Mouse (Mus musculus): Measurements from ENCODE around the gene Tent4a. TPM values are rescaled to one million over a fixed set of nuclear protein-coding genes. Genes with fewer than 3 reads are reported as not detected.

Tent4a gene
- total and polyA plus RNA-seq, 3 experiments: 18.8 to 22.7 (median 18.9) TPM

DNA sequence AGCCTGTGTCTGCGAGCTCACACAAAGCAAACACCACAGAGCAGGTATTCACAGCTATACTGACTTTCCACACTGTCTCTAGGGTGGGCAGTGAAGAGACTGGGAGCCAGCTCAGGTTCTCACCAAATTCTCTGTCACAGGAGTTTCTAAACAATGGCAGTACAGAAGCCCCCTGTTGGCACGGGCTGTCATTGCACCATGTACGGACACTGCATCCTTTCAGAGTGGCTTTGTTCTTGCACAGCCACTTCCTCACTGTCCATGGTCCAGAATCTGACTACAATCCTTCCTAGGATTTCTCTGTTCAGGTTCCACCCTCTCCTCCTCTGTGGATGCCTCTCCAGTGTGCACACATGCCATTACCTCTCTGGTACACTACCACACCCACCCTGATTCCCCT lies 10.6 kb upstream of the Tent4a start:
- no peak for DNase-seq

DNA sequence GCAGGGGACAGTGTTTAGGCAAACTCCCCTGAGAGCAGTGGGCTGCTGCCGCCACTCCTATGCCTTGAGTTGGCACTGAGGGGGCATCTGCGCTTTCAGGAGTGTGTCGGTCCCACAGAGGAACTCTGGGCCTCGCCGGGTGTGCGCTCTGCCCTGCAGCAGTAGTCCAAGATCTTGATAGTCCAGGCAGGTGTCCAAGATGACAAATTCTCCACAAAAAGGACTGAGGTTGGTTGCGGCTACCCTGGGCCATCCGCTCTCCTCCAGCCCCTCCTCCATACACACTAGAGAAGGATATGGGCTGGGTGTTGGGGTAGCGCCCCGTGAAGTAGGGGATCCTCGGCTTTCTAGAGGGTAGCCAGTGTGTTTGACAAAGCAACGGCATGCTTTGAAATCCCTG lies 9.2 kb upstream of the Tent4a start:
- DNase-seq: no peak

DNA sequence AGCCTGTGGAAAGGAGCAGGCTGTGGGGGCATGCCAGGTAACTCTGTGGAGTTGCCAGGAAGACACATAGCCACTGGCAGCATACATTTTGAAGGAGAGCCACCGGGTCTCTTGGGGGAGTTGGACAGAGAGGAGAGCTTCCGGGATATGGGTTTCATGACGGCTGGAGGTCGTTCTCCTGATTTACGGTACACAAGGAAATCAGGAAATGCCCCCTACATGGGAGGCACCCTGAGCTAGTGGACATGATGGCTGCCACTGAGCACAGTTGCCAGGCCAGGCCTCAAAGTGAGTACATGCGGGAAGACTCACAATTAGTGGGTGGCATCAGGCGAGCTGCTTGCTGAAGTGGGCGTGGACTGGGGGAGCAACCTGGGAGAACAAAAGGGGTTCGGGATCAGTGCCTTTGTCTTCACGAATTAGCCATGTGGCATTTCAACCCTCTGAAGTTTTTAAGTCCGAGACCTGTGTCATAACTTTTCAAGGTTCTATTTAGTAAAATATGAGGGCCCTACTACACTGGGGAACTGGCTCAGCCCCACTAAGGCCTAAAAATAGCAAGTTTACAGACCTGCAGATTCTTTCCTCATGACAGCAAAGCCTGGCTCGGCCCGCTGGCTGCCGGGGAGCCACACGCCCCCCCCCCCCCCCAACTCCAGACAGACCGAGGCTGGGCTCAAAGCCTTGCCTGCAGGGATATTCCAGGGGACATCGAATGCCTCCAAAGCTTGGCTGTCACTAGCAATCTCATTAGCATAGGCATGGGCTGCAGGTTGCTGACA lies 8.3 kb upstream of the Tent4a start:
- DNase-seq: no peak

DNA sequence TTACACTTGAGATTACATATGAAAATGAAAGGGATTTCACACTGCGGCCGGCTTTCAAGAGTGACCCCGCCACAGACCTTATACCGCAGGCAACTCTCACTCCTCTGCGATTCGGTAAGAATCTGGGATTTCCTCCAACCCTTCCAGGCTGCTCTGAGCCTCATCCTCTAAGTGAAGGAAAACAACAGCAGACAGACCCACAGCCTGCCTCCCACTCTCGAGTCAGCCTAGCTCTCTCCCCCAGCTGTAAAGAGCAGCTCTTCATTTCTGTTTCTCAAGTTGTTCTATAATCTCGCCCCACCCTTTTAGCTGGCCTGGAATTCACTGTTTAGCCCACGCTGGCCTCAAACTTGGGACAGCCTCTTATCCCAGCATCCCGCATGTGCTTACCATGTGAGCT lies 7.4 kb upstream of the Tent4a start:
- DNase-seq: no peak

DNA sequence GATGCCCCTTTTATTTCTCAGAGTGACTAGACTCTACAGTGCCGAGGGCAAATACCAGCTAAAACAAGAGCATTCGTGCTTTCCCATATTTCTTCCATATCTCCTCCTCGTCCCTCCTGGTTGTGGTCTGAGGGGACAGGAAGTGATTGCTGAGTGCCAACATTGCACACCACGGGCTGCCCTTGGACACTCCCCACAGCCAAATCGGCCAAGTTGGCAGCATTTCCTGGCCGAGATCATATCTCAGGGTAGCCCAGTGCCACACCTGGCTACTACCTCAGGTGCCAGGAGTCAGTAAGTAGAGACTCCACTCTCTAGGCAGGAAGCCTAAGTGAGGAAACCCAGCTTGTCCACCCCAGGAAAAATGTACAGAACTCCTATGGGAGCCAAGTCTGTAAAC lies 6.8 kb upstream of the Tent4a start:
- peak; percentile 50 for DNase-seq

DNA sequence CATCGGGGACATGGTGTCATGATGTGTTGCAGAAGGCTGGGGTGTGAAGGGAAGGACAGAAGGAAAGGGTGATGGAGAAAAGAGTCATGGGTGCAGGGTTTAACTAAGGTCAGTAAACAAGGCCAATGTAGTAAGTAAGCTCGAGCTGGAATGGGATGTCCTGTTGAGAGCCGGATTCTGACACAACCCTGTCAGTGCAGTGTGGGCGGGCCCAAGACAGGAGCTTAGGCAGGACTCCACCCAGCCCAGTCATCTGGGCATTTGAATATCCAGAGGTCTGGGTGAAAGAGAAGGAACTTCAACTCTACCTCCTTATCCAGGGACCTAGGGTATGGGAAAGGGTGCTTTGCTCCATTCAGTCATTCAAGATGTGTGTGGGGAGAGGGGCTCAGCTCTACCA lies 3.9 kb upstream of the Tent4a start:
- DNase-seq: peak; percentile 84

DNA sequence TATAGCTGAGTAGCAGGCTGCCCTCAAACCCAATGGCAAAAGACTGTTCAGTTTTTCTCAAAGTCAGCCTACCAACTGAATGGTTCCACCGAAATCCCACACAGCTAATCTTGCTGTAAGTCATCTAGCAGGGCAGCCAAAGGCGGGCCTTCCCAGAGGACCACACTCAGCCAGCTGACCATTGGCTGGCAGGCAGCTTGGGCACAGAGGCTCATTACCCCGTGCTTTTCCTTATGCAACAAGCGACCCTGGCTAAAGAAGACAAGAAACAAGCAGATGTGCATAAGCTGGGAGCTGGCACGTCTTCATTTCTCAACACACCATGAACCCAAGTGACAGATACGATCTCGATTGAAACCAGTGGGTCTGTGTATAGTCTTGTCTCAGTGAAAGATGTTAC lies 2.9 kb upstream of the Tent4a start:
- DNase-seq: peak; percentile 56

DNA sequence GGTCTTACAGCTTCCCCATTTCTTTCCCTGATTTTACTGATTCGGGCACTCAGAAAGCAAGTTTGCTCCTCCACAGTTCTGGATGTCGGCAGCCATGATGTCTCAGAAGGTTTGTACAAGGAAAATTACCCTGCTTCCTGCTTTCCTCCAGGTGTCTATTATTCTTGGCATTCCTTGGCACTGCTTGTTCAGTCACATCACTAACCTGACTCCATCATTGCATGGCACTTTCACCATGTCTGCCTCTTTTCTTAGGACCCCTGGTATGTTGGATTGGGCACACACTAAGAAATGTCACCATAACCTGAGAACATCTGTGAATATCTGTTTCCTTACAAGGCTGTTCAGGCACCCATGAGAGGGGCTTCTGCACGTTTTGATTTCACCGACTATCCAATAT lies 1.6 kb upstream of the Tent4a start:
- no peak for DNase-seq

DNA sequence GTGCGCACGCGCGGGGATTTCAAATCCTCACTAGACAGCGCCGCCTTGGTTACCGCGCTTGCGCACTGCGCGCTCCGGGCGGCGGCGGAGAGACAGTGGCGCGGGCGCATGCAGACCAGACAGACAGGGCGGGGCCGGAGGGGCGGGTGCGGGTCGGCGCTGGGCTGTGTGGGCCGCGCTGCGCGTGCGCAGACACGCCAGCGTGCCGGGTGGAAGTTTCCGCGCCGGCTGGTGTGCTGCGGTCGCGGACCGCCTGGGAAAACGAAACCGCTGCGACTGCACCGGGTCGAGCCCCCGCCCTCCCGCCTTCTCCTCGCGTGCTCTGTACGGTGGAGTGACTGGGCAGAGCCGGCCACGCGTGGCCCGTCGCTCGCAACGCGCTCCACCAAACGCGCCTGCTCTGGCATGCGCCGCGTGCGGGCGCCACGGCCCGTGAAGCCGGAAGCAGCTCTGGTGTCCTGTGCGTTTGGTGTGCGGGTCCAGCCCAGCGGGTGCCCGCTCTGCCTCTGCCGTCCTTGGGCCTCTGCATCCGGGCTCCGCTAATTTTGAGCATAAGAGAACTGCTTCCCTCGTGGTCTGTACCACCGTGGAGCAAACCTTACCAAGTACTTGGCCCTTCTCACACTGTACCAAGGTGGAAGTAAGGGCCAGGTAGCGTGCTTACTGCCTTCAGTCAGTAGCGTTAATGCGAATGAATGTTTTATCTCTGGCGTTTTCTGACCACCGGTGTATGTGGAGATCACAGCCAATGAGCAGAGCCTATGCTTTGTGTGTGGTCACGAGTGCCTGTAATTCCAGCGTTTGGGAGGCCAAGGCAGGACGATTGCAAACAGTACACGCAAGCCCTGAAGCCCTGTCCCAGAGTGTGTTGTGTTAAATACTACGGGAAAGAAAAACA lies 486 bp upstream of the Tent4a start:
- DNase-seq: peak; percentile 99

DNA sequence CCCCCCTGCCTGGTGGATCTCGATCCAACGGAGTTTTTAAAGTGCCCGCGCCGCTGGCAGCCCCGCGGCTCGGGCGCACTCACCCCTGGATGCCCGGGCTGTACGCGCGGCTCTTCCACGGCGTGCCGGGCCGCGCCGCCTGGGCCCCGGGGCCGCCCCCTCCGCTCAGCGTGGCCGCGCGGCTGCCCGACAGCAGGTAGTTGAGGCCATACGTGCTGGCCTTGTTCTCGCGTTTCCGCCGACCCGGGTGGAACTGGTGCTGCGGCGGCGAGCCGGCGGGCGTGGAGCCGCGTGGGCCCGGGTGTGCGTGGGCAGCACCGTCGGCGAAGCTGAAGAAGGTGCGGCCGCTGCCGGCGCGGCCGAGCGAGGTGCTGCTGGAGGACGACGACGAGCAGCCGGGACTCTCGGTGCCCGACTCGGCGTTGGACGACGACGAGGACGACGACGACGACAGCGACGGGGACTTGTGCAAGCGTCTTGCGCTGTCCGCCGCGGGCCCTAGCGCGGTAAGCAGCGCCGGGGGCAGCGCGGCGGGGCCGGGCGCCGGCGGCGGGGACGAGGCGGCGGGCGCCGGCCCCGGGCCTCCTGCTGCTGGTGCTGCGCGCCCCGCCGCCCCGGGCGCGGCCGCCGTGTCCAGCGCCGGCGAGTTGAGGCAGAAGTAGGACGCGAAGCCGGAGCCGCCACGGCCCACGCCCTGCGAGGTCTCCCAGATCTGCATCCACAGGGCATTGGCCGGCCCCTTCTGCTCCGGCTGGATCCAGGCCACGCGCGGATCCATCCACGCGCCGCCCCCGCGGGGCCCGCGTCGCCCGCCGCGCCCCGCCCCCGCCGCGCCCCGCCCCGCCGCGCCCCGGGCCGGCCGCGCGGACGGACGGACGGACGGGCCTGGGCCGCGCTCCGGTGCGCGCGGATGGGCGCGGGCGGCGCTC lies 748 bp downstream of the Tent4a start, which contains the start of gene Nsun2:
Nsun2 (plus strand) TSS at position 342 of the 929 bp plus-strand sequence.
- DNase-seq: peak; percentile 76

DNA sequence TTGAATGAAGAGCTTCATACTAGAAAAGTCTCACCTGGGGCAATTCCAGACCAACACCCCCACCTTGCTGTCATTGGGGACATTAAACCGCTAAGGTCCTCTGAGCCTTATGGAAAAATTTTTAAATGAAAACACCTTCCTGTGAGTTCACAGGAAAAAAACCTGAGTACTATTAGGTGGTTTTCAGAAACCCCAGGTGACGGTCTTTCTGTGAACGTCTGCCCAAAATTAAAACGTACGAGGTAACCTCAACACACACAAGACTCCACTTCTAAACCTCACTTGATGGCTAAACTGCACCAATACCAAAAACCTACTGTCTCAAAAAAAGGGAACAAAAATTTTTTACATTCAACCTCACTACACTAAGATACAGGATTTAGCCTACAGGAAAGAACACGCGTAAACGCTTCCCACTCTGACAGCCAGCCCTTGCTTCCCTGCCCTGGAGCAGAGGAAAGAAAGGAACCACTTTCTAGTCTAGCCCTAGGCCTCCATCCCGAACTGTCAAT lies 1.5 kb downstream of the Tent4a start:
- DNase-seq: no peak

DNA sequence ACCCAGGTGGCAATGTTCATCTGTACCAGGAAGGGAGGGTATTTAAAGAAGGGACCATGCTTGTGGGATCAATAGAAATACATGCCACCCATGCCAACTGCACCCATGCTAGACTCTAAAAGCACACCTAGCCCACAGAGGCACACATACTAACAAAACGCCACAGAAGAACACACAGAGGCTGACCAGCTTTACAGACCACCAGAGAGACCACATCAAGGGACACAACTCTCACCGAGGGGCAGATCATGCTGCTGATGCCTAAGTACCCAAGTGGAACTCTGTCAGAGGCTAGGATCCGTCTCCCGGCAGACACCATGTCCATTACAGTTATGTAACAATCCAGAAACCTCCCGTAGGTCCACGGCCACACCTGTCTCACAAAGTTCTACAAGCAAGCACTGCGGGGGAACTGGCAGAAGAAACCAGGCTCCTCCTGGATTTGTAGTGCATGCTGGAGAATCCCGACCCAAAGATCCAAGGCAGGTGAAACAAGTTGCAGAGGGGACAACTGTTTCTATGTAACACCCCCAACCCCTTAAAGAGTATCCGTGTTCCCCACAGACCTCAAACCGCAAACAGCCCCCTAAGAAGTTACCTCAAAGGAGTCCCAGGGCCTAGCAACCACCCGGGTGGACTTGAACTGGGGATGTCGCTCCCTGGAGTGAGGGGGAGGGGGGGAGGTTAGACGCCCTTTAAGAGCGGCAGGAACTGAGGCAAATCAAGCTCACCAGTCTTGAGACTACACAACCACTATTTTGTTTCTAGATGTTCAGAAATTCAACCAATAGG lies 2.1 kb downstream of the Tent4a start:
- DNase-seq: no peak

DNA sequence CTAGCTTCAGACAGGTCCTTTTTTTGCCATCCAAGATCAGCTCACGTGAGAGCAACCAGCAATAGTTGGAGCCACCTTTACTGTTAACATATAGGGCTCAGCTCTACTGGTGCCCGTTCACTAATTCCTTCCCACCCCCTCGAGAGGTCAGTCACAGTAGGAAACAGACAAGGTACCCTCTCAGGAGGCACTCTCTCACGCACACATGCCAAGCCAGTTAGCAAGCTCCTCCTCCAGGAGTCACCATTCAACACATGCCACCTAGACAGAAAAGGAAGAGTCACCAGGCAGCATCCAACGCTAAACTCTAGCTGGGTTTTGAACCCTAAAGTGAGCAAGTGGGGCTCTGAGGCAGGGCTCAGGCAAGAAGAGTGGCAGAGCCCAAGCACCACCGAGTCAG lies 3.0 kb downstream of the Tent4a start:
- DNase-seq: no peak

DNA sequence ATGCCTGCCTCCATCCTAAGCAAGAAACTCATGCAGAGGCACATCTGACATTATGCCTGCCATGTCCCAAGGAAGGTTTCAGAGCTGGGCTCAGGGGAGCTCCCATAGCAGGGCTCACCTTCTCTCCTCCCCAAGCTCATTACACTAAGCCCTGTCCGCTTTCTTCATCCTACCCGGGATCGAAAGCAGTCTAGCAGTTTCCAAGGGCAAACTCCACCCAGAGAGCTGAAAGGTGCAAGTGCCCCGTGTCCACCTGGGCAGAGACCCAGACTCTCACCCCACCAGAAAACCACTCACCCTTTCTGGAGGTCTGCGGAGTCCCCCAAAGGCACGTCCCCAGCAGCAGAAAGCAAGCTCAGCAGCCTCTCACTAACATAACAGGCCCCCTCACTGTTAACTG lies 3.5 kb downstream of the Tent4a start:
- no peak for DNase-seq

DNA sequence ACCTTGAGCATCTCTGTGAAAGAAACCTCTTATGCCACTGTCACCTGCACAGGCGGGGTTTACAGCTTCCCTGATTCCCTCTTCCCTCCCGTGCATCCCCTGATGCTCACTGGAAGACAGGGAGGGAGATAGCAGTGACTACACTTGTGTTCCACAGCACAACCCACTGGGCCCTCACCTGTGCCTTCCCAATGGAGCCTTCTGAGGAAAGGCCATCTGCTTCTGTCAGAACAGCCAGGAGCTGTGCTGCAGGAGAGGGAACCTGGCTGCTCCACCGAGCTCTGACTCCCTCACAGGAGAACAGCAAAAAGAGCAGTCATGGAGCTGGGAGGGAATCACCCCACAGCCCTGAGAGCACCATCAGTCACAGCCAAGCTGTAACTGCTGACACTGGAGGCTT lies 4.3 kb downstream of the Tent4a start:
- DNase-seq: no peak

DNA sequence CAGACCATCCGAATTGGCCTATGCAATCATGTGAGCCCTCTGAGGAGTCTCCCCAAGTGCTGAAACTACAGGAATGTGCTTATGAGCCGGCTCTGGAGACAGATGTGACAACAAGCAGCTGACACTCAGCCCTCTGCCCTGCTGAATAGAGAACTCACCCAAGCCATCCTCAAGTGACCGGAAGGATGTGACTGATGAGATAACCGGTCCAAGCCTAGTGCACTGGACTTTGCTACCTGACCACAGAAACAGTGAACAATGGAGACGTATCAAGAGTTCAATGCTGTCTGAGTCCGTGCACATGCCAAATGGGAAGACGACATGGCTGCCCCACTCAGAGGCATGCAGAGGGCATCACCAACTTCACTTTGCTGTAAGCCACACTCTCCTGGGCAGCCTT lies 5.9 kb downstream of the Tent4a start:
- no peak for DNase-seq

DNA sequence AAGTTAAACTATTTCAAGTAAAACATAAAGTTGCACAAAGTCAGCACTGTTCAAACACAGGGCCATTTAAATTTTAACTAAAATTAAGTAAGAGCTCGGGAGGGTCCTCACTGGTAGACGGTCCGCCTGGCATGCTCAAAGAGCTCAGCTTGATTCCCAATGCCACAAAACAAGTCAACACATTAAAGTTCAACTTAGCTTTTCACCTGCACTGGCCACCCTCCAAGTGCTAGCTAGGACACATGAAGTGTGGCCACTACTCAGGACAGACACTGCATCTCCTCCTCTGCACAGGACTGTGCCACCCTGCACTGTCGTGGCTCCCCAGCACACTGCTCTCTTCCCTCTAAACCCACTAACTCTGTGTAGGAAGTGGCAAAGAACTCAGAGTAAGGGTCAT lies 8.6 kb downstream of the Tent4a start:
- no peak for DNase-seq

DNA sequence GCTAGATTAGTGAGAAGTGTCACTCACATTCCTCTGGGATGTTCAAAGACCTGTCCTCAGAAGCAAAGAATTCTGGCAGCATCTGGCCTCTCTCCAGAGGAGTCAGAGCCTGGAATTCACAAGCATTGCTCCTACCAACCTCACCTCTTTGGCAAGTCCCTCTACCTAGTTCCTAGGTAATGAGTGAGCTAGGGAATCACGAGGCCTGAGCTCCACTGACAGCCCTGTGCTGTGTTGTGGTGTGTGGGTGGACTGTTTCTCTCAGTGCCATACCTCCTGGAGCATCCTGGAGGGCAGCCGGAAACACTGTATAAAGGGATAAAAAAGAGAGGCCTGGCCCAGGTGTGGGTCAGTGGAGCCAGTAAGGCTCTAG lies 10.3 kb downstream of the Tent4a start:
- no peak for DNase-seq

DNA sequence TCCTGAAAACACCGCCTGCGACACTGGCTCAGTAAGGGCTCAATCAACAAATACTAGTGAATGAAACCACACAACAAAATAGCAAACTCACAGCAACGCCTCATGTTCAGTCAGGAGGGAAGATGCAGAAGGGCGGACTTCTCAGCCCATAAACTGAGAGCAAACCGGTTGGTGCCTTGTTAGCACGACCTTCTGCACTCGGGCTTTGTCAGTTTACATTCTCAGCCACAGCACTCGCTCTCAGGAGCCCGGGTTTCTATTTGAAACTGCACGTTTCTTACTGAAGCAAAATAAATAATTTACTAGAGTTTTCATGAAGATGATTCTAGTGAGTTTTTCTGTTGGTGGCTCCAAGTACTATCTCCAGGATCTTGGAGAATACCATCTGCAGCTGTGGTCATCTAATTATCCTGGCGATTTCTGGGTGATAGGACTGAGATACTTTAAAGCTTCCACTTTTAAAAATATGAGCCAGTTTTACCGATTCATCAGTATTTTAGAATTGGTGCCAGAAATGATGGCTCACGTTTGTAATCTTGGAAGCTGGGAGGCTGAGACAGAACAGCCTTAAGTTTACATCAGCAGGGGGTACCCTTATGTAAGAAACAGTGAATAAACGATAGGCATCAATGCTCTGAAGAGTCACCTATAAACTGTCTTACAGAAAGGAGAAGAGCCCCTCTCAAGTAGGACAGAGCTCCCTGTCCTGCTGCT lies 10.8 kb downstream of the Tent4a start:
- DNase-seq: no peak

DNA sequence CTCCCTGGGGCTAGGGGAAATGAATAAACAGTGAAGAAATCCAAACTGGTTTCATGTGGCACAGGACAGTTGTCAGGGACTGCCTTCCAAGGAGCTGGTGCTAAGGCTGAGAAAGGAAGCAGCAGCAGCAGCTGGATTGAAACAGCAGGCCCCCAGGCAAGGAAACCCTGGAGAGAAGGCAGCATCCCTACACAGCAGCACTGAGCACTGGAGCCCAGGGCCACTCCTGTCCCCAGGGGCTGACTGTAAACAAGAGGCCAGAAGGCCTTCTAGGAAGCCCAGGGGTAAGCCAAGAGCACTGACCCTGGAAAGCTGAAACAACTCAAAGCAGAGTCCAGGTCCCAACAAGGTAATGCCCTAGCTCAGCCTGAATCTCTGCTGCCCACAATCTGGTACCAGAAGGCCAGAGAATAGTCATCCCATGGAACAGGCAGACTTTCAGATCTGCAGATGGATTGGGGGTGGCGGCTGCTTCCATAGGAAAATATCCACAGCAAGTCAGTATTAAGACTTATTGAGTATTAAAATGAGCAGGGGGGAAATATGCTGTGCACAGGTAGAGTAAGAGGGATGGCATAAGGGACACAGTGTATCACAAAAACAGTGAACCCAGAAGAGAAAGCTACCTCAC lies 12.1 kb downstream of the Tent4a start:
- no peak for DNase-seq
